Mouse (Mus musculus): ENCODE measurements around the gene Ccr5.

- TF ChIP-seq CTCF (IDR thresholded peaks at IDR 0.05) (no peak), EP300 (IDR thresholded peaks at IDR 0.05) (no peak)
Observed at GRCm38 (mm10) chr9:124113777-124114176, 7.6 kb upstream of the Ccr5 start.

All from lung, postnatal 0 days (tissue).